Mouse (Mus musculus): Measurements from ENCODE around the gene Sdad1.

DNA sequence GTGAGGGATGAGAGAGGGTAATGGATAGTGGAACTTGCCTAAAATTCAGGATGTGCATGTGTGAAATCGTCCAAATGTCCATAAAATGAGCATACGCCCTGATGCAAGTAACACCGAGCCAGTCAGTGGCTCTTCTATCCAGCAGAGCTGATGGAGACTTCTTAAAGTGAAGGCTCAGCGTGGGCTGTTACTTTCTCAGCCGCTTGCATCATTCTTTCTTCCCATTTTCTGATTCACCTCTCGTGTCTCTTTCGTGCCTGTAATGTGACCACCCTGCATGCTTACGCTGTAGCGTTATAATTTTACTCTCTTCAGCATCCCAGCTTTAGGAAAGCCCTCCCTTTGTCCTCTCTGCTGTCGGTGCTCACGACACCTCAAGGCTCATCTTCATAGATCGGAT lies 20.8 kb upstream of the Sdad1 start:
- TF ChIP-seq CTCF (conservative IDR thresholded peaks at IDR 0.05; ENCODE audit: low read length) (no peak), NANOG (IDR thresholded peaks at IDR 0.05; ENCODE audit: borderline replicate concordance, low read length) (no peak), POU5F1 (IDR thresholded peaks at IDR 0.05; ENCODE audit: borderline replicate concordance, low read length) (no peak)

Data from E14TG2a.4 (cell line).